Mouse (Mus musculus) Patski (cell line): Measurements from ENCODE around the gene Itgb1bp1. TPM values are rescaled to one million over a fixed set of nuclear protein-coding genes. Genes with fewer than 3 reads are reported as not detected.

Source experiments
- ATAC-seq: fragments of 100-300 bp; one replicate; pipeline ENCODE4 v1.8.0; 2021
- CTCF ChIA-PET: fragments of 350-600 bp; sonication (Branson Sonifier 250); formaldehyde crosslinking; loops from one replicate; lab custom pipeline; 2022; ENCODE audit warnings: inconsistent platforms; lab: Charles Lee
- POLR2A ChIA-PET: fragments of 350-600 bp; sonication (Branson Sonifier 250); formaldehyde crosslinking; loops from one replicate; lab custom pipeline; 2022; ENCODE audit warnings: antibody characterized with exemption, inconsistent platforms; lab: Charles Lee
- DNase-seq: peaks from one replicate; pipeline ENCODE4 v3.0.0-alpha.2; 2011; ENCODE audit warnings: low read depth, low spot score
- H3K27me3 ChIP-seq: fragments of 371-371 bp; one replicate; pipeline ENCODE4 v1.5.1; 2021
- CTCF ChIP-seq: fragments of 100-300 bp; IDR thresholded peaks from one replicate; pipeline ENCODE4 v1.5.1; 2021
- in situ Hi-C: fragments of 300-500 bp; cut with MboI; formaldehyde crosslinking; loops from 3 replicates; pipeline ENCODE4 v1.11.1; 2018; ENCODE audit warnings: low pct_unique_long_range_greater_than_20kb, mixed read lengths
- polyA plus RNA-seq: library from polyadenylated mRNA; unstranded; gene quantifications from one replicate; pipeline ENCODE4 v1.2.3, GENCODE M21; 2021

Itgb1bp1 gene
- 62.4 TPM for polyA plus RNA-seq

- peak; percentile 90 for DNase-seq
- in situ Hi-C loops = no loop called here
Observed at GRCm38 (mm10) chr12:21286243-21286622, at the start of gene Itgb1bp1. Gene Itgb1bp1, minus strand, starts transcription at chr12:21286284.

GRCm38 (mm10) chr12:21335869-21336268, 49.8 kb upstream of the Itgb1bp1 start:
- POLR2A ChIA-PET = no interaction called here
- H3K27me3 ChIP-seq = no peaks in the 10 kb centered on the region
- CTCF ChIA-PET = no interaction called here
- no peak for ATAC-seq
- no peak for DNase-seq
- in situ Hi-C loops = no loop called here
- TF ChIP-seq CTCF = no peak

More at GRCm38 (mm10) chr12:21286243-21286622, at the start of gene Itgb1bp1:
- CTCF ChIA-PET = interaction anchor here (1.5 kb wide), 1 partner anchor 190 kb away, joined by 3 read pairs; no protein-coding TSS in a partner anchor
- no peaks in the 10 kb centered on the region for H3K27me3 ChIP-seq
- ATAC-seq = peak; percentile 81
- no peak for TF ChIP-seq CTCF
- POLR2A ChIA-PET = interaction anchor here (0.7 to 1.7 kb wide), 4 partner anchors 15 to 30 kb away, joined by 3 to 10 read pairs (median 4); partner anchors contain the start of gene Iah1

GRCm38 (mm10) chr12:21333766-21334165, 47.7 kb upstream of the Itgb1bp1 start:
- H3K27me3 ChIP-seq = no peaks in the 10 kb centered on the region
- DNase-seq (no peak), ATAC-seq (no peak)
- TF ChIP-seq CTCF = no peak
- in situ Hi-C loops = no loop called here
- ChIA-PET POLR2A (no interaction called here), CTCF (no interaction called here)

GRCm38 (mm10) chr12:21333021-21333420, 46.9 kb upstream of the Itgb1bp1 start:
- H3K27me3 ChIP-seq = no peaks in the 10 kb centered on the region
- no peak for ATAC-seq
- ChIA-PET POLR2A (no interaction called here), CTCF (no interaction called here)
- in situ Hi-C loops = no loop called here
- no peak for TF ChIP-seq CTCF
- DNase-seq = no peak

- ChIA-PET CTCF (interaction anchor here (1.0 kb wide), 1 partner anchor 38 kb away, joined by 3 read pairs; no protein-coding TSS in a partner anchor), POLR2A (no interaction called here)
- in situ Hi-C loops = no loop called here
- no peak for DNase-seq
- no peak for ATAC-seq
- no peaks in the 10 kb centered on the region for H3K27me3 ChIP-seq
- no peak for TF ChIP-seq CTCF
Observed at GRCm38 (mm10) chr12:21331711-21332110, 45.6 kb upstream of the Itgb1bp1 start.

GRCm38 (mm10) chr12:21330961-21331576, 45.0 kb upstream of the Itgb1bp1 start:
- ChIA-PET POLR2A (no interaction called here), CTCF (interaction anchor here (1.0 to 1.2 kb wide), 2 partner anchors 8 to 38 kb away, joined by 3 read pairs; no protein-coding TSS in a partner anchor)
- H3K27me3 ChIP-seq = no peaks in the 10 kb centered on the region
- no peak for DNase-seq
- in situ Hi-C loops = no loop called here
- no peak for TF ChIP-seq CTCF
- no peak for ATAC-seq

GRCm38 (mm10) chr12:21329661-21330400, 43.7 kb upstream of the Itgb1bp1 start:
- ChIA-PET POLR2A (no interaction called here), CTCF (interaction anchor here (1.2 kb wide), 1 partner anchor 9 kb away, joined by 3 read pairs; no protein-coding TSS in a partner anchor)
- DNase-seq = no peak
- no peak for TF ChIP-seq CTCF
- no peak for ATAC-seq
- in situ Hi-C loops = no loop called here
- H3K27me3 ChIP-seq = no peaks in the 10 kb centered on the region

GRCm38 (mm10) chr12:21326325-21326724, 40.2 kb upstream of the Itgb1bp1 start:
- in situ Hi-C loops = no loop called here
- CTCF ChIA-PET = interaction anchor here (1.2 kb wide), 1 partner anchor 25 kb away, joined by 3 read pairs; no protein-coding TSS in a partner anchor
- ATAC-seq (no peak), DNase-seq (no peak)
- H3K27me3 ChIP-seq = no peaks in the 10 kb centered on the region
- POLR2A ChIA-PET = no interaction called here
- TF ChIP-seq CTCF = no peak

- CTCF ChIA-PET = no interaction called here
Observed at GRCm38 (mm10) chr12:21325266-21325665, 39.2 kb upstream of the Itgb1bp1 start.

GRCm38 (mm10) chr12:21324101-21324500, 38.0 kb upstream of the Itgb1bp1 start:
- no peaks in the 10 kb centered on the region for H3K27me3 ChIP-seq
- ChIA-PET POLR2A (no interaction called here), CTCF (no interaction called here)
- no peak for DNase-seq
- in situ Hi-C loops = no loop called here
- no peak for ATAC-seq
- TF ChIP-seq CTCF = no peak

More at GRCm38 (mm10) chr12:21325266-21325665, 39.2 kb upstream of the Itgb1bp1 start:
- no peak for TF ChIP-seq CTCF
- DNase-seq (no peak), ATAC-seq (no peak)
- in situ Hi-C loops = no loop called here
- no peaks in the 10 kb centered on the region for H3K27me3 ChIP-seq
- POLR2A ChIA-PET = no interaction called here

GRCm38 (mm10) chr12:21322856-21323255, 36.8 kb upstream of the Itgb1bp1 start:
- POLR2A ChIA-PET = no interaction called here
- in situ Hi-C loops = no loop called here

More at GRCm38 (mm10) chr12:21322856-21323255, 36.8 kb upstream of the Itgb1bp1 start:
- ATAC-seq (no peak), DNase-seq (no peak)
- CTCF ChIA-PET = no interaction called here
- H3K27me3 ChIP-seq = no peaks in the 10 kb centered on the region
- TF ChIP-seq CTCF = no peak
